Mouse (Mus musculus) T-helper 1 cell (primary cell): Measurements from ENCODE around the gene Olfr814.
"Not testable (repeated sequence)": the region's sequence is repeated elsewhere in the genome, so short reads cannot be mapped to it uniquely, and the experiment has no call there.

Source experiments
- in situ Hi-C: fragments of 300-600 bp; cut with MboI, MseI; formaldehyde crosslinking; loops from one replicate; pipeline ENCODE4 v1.15.1; 2025; ENCODE audit warnings: high pct_unique_total_duplicates

The Olfr814 gene

DNA sequence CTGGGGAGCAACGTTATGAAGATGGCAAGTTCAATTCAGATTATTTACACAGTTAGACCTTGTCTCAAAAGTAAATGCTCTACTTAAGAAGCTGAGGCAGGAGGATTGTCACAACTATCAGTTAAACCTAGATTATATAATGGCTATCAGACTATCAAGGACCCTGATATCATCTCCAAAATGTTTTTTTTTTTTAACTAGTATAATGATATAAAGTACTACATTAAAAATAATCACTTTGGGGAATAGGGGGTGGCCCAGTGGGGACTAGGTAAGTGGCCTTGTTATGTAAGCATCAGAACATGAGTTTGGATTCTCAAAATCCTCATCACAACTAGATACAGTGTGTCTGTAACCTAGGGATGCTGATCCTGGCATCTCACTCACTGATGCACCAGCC lies at the start of gene Olfr814:
Gene Olfr814 (minus strand): TSS at position 101 of the 400 bp plus-strand sequence.
- in situ Hi-C loops: not testable (repeated sequence)

DNA sequence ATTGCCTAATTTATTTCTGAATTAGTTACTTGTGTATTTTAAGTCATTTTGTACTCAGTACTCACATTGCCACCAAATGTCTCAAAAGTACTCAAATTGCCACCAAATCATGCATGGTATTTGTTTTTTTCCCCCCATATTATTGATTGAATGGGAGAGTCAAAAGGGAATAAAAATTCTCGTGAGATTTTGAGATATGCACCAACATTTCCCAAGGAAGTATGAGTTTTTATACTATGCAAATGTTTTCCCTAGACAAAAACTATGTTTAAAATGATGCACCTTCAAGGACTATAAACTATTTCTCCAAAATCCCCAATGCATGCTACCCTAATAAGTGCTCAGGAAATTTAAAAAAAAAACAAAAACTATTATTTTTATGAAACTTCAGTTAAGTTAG lies 35.8 kb upstream of the Olfr814 start, which contains the start of gene Olfr816:
Gene Olfr816 (minus strand): TSS at position 101 of the 400 bp plus-strand sequence.
- in situ Hi-C loops: no loop called here

DNA sequence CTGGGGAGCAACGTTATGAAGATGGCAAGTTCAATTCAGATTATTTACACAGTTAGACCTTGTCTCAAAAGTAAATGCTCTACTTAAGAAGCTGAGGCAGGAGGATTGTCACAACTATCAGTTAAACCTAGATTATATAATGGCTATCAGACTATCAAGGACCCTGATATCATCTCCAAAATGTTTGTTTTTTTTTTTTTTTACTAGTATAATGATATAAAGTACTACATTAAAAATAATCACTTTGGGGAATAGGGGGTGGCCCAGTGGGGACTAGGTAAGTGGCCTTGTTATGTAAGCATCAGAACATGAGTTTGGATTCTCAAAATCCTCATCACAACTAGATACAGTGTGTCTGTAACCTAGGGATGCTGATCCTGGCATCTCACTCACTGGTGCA lies 26.1 kb upstream of the Olfr814 start, which contains the start of gene Olfr815:
Gene Olfr815 (minus strand): TSS at position 101 of the 400 bp plus-strand sequence.
- in situ Hi-C loops: not testable (repeated sequence)

DNA sequence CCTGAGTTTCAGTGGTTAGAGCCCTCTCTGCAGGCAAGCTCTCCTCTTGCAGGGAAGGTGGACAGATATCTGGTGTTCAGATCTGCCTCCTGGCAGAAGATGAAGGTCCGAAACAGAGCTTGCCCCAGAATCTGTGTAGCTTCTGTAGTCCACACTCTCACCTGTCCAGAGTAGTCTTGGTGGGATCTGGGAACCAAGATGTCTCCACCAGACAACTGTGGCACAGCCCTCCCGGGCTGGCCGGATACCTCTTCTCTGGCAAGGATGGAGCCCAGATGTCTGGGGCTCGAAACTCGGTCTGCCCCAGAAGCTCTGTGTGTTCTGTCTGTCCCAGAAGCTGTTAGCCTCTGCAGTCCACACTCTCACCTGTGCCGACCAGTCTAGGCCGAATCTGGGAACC lies 6.3 kb upstream of the Olfr814 start:
- in situ Hi-C loops: no loop called here

DNA sequence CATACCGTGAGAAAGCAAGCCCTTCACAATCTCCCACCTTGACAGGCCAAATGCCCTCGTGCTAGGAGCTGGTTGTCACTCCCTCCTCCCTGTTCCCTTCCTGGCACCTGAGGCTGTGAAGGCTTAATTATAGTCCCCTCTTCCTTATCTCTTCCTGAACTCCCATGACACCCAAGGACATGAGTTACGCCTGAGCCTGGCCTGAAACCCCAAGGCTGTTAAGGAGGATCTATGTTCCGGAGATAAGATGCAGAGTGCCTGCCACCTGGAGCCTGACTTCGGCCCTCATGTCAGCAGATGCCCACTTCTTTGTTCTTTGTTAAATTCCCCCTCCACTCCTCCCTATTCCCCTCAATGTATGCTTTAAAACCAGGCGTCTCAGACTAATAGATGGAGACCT lies 5.8 kb upstream of the Olfr814 start:
- in situ Hi-C loops: not testable (repeated sequence)

DNA sequence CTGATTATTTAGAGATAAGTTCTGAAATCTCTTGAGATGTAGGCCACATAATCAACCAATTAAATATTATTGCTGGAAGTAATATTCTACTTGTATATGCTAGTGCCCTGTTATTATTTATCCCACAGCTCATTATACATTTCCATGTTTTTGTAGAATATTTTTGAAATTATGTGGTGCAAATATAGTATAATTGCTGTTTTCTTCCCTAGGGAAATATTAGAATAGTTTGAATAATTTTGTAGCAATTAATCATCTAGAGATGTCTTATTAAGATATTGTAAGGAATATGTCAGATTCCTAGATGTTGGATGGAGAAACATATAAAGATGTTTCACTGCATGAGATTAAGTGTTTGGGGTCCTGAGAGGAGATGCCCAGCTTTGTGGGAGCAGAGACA lies 24.6 kb downstream of the Olfr814 start, which contains the start of gene Olfr813:
Gene Olfr813 (plus strand): TSS at position 301 of the 400 bp plus-strand sequence.
- in situ Hi-C loops: no loop called here

DNA sequence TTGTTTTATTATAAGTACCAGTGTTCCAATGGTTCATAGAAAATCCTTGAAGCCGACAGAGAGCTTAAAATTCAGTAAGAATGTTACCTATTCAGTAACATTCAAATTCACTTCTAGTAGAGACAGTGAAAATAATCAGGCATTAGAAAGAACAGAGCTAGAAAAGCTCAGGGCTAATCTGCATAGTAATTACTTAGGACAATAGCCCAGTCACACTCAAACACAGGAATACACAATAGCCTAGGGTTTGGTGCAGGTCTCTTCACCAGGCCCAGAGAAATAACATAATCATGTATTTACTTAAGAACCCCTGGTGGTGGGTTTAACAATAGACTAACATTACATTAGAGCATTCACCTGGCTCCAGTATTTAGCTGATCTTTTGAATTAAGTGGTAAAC lies 32.3 kb downstream of the Olfr814 start:
- in situ Hi-C loops: no loop called here

DNA sequence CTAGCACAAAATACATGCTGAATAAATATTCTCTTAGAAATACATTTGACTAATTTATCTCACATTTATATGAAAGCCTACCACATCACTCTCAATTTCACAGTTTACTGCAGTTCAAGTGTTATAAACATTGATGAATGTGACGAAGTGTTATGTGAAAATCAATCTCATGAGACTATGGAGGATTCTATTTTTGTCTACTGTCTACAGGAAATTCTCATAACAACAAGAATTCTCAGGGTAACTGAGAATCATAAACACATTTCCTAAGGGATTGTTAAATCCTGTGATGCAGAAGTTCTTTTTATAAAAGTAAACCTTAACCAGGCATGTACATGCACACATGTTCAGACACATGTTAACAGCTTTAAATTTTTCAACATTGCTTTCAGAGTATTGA lies 33.7 kb downstream of the Olfr814 start, which contains the start of gene Olfr812:
Gene Olfr812 (minus strand): TSS at position 101 of the 400 bp plus-strand sequence.
- in situ Hi-C loops: no loop called here
